Mouse (Mus musculus): Measurements from ENCODE around the gene Bnc2.

- no peak for TF ChIP-seq CTCF (IDR thresholded peaks at IDR 0.05; ENCODE audit: extremely low read depth, insufficient read depth, insufficient read length, insufficient replicate concordance)
- TF ChIP-seq POLR2A (IDR thresholded peaks at IDR 0.05; ENCODE audit: low read depth, low read length) = no peak
Observed at GRCm38 (mm10) chr4:84321598-84321997, 353.5 kb downstream of the Bnc2 start.
